In the genomic region with DNA sequence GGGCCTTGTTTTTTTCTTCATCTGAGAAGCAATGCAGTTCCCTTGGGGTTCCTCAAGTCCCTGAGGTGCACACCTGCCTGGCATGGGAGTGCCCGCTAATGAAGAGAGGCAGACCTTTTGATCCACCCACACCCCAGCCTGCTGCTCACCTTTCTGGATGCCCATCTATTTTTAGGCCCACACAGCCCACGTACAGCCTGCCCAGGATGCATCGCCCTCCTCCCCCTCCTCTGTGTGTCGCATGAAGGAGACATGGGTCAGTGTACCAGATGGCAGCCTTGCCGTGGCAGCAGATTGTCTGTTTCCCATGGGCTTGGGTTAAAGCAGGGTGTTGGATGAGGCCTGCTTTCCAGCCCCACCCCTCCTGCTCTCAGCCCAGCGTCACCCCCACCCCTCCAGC, we compare ENCODE assay signal across 11 mouse cellular contexts. TPM values are rescaled to one million over a fixed set of nuclear protein-coding genes. Genes with fewer than 3 reads are reported as not detected.
A peak's percentile ranks its signal among the peaks of the same experiment; 100 is the strongest.
DNase-seq lines count a peak whose midpoint lies in the region; ATAC-seq and TF ChIP-seq lines count a peak whose summit lies in the region.
"Had no signal": no experiment of that assay in that cellular context is flagged by ENCODE, and none has a peak within 500 bp of the region (broad histone marks: within the 10 kb centered on the region; RNA-seq: fewer than 3 reads in every experiment).

No protein-coding gene starts in this region.

- no peaks in the 10 kb centered on the region for H3K9me3 ChIP-seq in midbrain, embryonic 14.5 days (ENCODE audit: control insufficient read depth, low read length)

- no peak for TF ChIP-seq CTCF in gastrocnemius, adult 2 months (IDR thresholded peaks at IDR 0.05)

- H3K36me3 ChIP-seq in midbrain, embryonic 14.5 days (ENCODE audit: control insufficient read depth, insufficient read depth, low read length) = no peaks in the 10 kb centered on the region

- intact Hi-C loops in gastrocnemius, adult 2 months (cut with DNase I) = no loop called here

- 51% methylated on average over 6 of the region's 6 CpGs for WGBS in midbrain, embryonic 14.5 days

- peak; percentile 3 for DNase-seq in gastrocnemius, adult 2 months
- no peak for DNase-seq in gastrocnemius, adult 18-20 months (ENCODE audit: low spot score)
- peak; percentile 49 to 59 for DNase-seq in B cell, adult 2 months
- DNase-seq in cerebellum, postnatal 14 days = peak; percentile 80 to 81
- DNase-seq in midbrain, embryonic 14.5 days = no peak
- no peak for DNase-seq in testis, postnatal 14 days (ENCODE audit: low spot score)
- no peak for DNase-seq in ovary, adult 18-20 months (ENCODE audit: low spot score)
- DNase-seq in thymus, postnatal 0 days (ENCODE audit: low spot score) = no peak
- DNase-seq: heart, adult 2 months; right cerebral cortex, adult 18-20 months had no signal

- H3K4me3 ChIP-seq in gastrocnemius, adult 2 months = no peak overlapping the region
- H3K4me3 ChIP-seq in midbrain, embryonic 14.5 days (replicated peaks; ENCODE audit: low read depth, low read length) = no peak overlapping the region
- H3K4me3 ChIP-seq: heart, adult 2 months had no signal

- H3K27ac ChIP-seq in gastrocnemius, adult 2 months = no peak overlapping the region
- H3K27ac ChIP-seq in midbrain, embryonic 14.5 days (replicated peaks; ENCODE audit: low read depth, low read length) = peak overlapping the region; percentile 72; the same call in 1 of the 2 replicates
- H3K27ac ChIP-seq: heart, adult 2 months had no signal

- H3K4me1 ChIP-seq in midbrain, embryonic 14.5 days (ENCODE audit: control insufficient read depth, insufficient read depth, low read length) = peaks cover 51% of the 10 kb centered on the region

- H3K27me3 ChIP-seq in midbrain, embryonic 14.5 days (ENCODE audit: control insufficient read depth, insufficient read depth, low read length) = no peaks in the 10 kb centered on the region

- ATAC-seq in midbrain, embryonic 14.5 days (ENCODE audit: low FRiP score, low TSS enrichment) = peak; percentile 24; the same call in 1 of the 2 replicates

- H3K9ac ChIP-seq in midbrain, embryonic 14.5 days (replicated peaks; ENCODE audit: low read length) = no peak overlapping the region

- H3K4me2 ChIP-seq in midbrain, embryonic 14.5 days (ENCODE audit: low read length) = no peak overlapping the region
- H3K4me2 ChIP-seq: liver, embryonic 11.5 days had no signal

RNA-seq across cellular contexts. Expression of gene Klhdc8a, which starts 8.5 kb away (rescaled TPM):
- total RNA-seq in gastrocnemius, adult 2 months (2021) = under 1 TPM; 0.13 to 0.31 TPM
- total RNA-seq in gastrocnemius, adult 18-20 months (2021) = under 1 TPM; 0.27 to 0.36 TPM
- polyA plus RNA-seq in midbrain, embryonic 14.5 days (2014; fragmentation: Nextera tagmentation; extraction: Ambion mirVana) = 10.1 and 11.1 TPM in 2 replicates
- polyA plus RNA-seq in thymus, postnatal 0 days (2015; fragmentation: Nextera tagmentation; extraction: Ambion mirVana) = 3.6 and 4.5 TPM in 2 replicates

RNA-seq across cellular contexts. Expression of gene Nuak2, which starts 26.0 kb away (rescaled TPM):
- total RNA-seq in gastrocnemius, adult 2 months (2021) = under 1 TPM; 0.38 to 0.98 TPM
- total RNA-seq in gastrocnemius, adult 18-20 months (2021) = 1 to 10 TPM in 1 of 2 experiments, under 1 TPM in 1; 0.87 to 1.1 TPM
- 22.3 and 38.0 TPM in 2 replicates for polyA plus RNA-seq in midbrain, embryonic 14.5 days (2014; fragmentation: Nextera tagmentation; extraction: Ambion mirVana)
- polyA plus RNA-seq in thymus, postnatal 0 days (2015; fragmentation: Nextera tagmentation; extraction: Ambion mirVana) = 1.7 and 2.2 TPM in 2 replicates

Comparison
In these comparisons a context has a peak if more than half of its experiments do, and no peak if none do; other contexts are left out.
1. DNase-seq: peak in gastrocnemius, adult 2 months (single experiment), B cell, adult 2 months (2 of 2) and cerebellum, postnatal 14 days (2 of 2); none in gastrocnemius, adult 18-20 months (single experiment), midbrain, embryonic 14.5 days (single experiment), testis, postnatal 14 days (single experiment), ovary, adult 18-20 months (single experiment) and thymus, postnatal 0 days (single experiment).